Mouse (Mus musculus) embryonic fibroblast, embryonic 13.5 days (primary cell): ENCODE measurements around the gene Cand2.

Experiments used
- CTCF ChIP-seq: IDR thresholded peaks from 2 replicates; pipeline ENCODE4 v1.5.1; 2011; ENCODE audit warnings: mild to moderate bottlenecking, control low read depth, low read length, moderate library complexity, borderline replicate concordance; ENCODE audit not compliant: insufficient read depth
- POLR2A ChIP-seq: IDR thresholded peaks from 2 replicates; pipeline ENCODE4 v1.6.1; 2011; ENCODE audit warnings: low read depth, mild to moderate bottlenecking, control low read depth, low read length, moderate library complexity

- TF ChIP-seq CTCF (no peak), POLR2A (no peak)
Measured at GRCm38 (mm10) chr6:115760137-115760536, 14.2 kb upstream of the Cand2 start.
